Mouse (Mus musculus): Measurements from ENCODE around the gene Slc22a17. TPM values are rescaled to one million over a fixed set of nuclear protein-coding genes. Genes with fewer than 3 reads are reported as not detected.

Gene Slc22a17
- total RNA-seq, 2 experiments from 2014 or later = 11.8 to 13.9 TPM

- DNase-seq = peak; percentile 62
Observed at GRCm38 (mm10) chr14:54939434-54940175, 26.7 kb upstream of the Slc22a17 start.

GRCm38 (mm10) chr14:54938431-54939219 lies 25.7 kb upstream of the Slc22a17 start:
- no peak for DNase-seq

- DNase-seq = no peak
Observed at GRCm38 (mm10) chr14:54937361-54938182, 24.6 kb upstream of the Slc22a17 start.

GRCm38 (mm10) chr14:54936831-54937160 lies 23.9 kb upstream of the Slc22a17 start:
- no peak for DNase-seq

- no peak for DNase-seq
Observed at GRCm38 (mm10) chr14:54935904-54936830, 23.2 kb upstream of the Slc22a17 start, which contains the start of gene Cmtm5. TSS of gene Cmtm5 (plus strand) at chr14:54936261.

GRCm38 (mm10) chr14:54932645-54933150 lies 19.8 kb upstream of the Slc22a17 start, which contains the start of gene Il25:
TSS of gene Il25 (plus strand) at chr14:54932695.
- no peak for DNase-seq

- DNase-seq = no peak
Observed at GRCm38 (mm10) chr14:54930431-54930830, 17.5 kb upstream of the Slc22a17 start.

GRCm38 (mm10) chr14:54929801-54930200 lies 16.9 kb upstream of the Slc22a17 start:
- no peak for DNase-seq

GRCm38 (mm10) chr14:54927296-54927695 lies 14.4 kb upstream of the Slc22a17 start:
- DNase-seq = no peak

GRCm38 (mm10) chr14:54926401-54927158 lies 13.6 kb upstream of the Slc22a17 start:
- DNase-seq = peak; percentile 75

GRCm38 (mm10) chr14:54925349-54926342 lies 12.7 kb upstream of the Slc22a17 start, which contains the start of gene Efs:
TSS of gene Efs (minus strand) at chr14:54926126.
- peak; percentile 76 for DNase-seq

GRCm38 (mm10) chr14:54924641-54925348 lies 11.9 kb upstream of the Slc22a17 start:
- peak; percentile 66 for DNase-seq

GRCm38 (mm10) chr14:54920076-54920685 lies 7.2 kb upstream of the Slc22a17 start:
- no peak for DNase-seq

GRCm38 (mm10) chr14:54913343-54913742 lies 411 bp upstream of the Slc22a17 start:
- DNase-seq = no peak

- peak; percentile 46 for DNase-seq
Observed at GRCm38 (mm10) chr14:54912109-54912850, 652 bp downstream of the Slc22a17 start.

GRCm38 (mm10) chr14:54908682-54909081 lies 4.2 kb downstream of the Slc22a17 start:
- DNase-seq = no peak

- DNase-seq = no peak
Observed at GRCm38 (mm10) chr14:54903641-54904040, 9.3 kb downstream of the Slc22a17 start.
